Mouse (Mus musculus) MEL (cell line): ENCODE data around the gene Nol12. TPM values are rescaled to one million over a fixed set of nuclear protein-coding genes. Genes with fewer than 3 reads are reported as not detected.
A peak's percentile ranks its signal among the peaks of the same experiment; 100 is the strongest.

ENCODE experiments used
- DNase-seq: peaks from one replicate; pipeline ENCODE4 v3.0.0; 2011; ENCODE audit warnings: low read depth, low spot score
- H3K27ac ChIP-seq: 2 replicates; pipeline ENCODE4 v1.5.1; 2012; ENCODE audit warnings: low read depth, mild to moderate bottlenecking, control low read depth, low read length, moderate library complexity; ENCODE audit not compliant: control insufficient read depth
- H3K27me3 ChIP-seq, 2 experiments: fragments of 150-350 bp in 1 of 2; sonication (generic) in 1 of 2; 2 replicates each; pipeline ENCODE4 v1.6.1; 2012; ENCODE audit warnings: low read length in 2 of 2, mild to moderate bottlenecking in 2 of 2, improper control_type of control experiment in 1 of 2, moderate library complexity in 1 of 2; ENCODE audit not compliant: insufficient read depth in 2 of 2, control insufficient read depth in 1 of 2
- H3K36me3 ChIP-seq, 2 experiments: 2 replicates each; pipeline ENCODE4 v1.6.1; 2012 to 2014; ENCODE audit warnings: low read length in 2 of 2, improper control_type of control experiment in 1 of 2, inconsistent platforms in 1 of 2, mild to moderate bottlenecking in 1 of 2; ENCODE audit not compliant: insufficient read depth in 2 of 2, control insufficient read depth in 1 of 2
- H3K4me1 ChIP-seq, 2 experiments: fragments of 150-350 bp in 1 of 2; sonication (generic) in 1 of 2; 2 replicates each; pipeline ENCODE4 v1.6.1; 2012; ENCODE audit warnings: low read length in 2 of 2, improper control_type of control experiment in 1 of 2, mild to moderate bottlenecking in 1 of 2; ENCODE audit not compliant: insufficient read depth in 2 of 2, control insufficient read depth in 1 of 2
- H3K4me3 ChIP-seq, 2 experiments: fragments of 150-350 bp in 1 of 2; sonication (generic) in 1 of 2; 2 replicates each; pipeline ENCODE4 v1.5.1; 2012; ENCODE audit warnings: low read depth in 2 of 2, low read length in 2 of 2, mild to moderate bottlenecking in 2 of 2, moderate library complexity in 2 of 2, control low read depth in 1 of 2, improper control_type of control experiment in 1 of 2; ENCODE audit not compliant: control insufficient read depth in 1 of 2, insufficient read depth in 1 of 2
- H3K79me2 ChIP-seq: 2 replicates; pipeline ENCODE4 v1.6.1; 2012; ENCODE audit warnings: mild to moderate bottlenecking, low read length, moderate library complexity; ENCODE audit not compliant: control insufficient read depth, poor library complexity, insufficient read depth
- H3K9ac ChIP-seq: 2 replicates; pipeline ENCODE4 v1.6.1; 2012; ENCODE audit warnings: low read depth, mild to moderate bottlenecking, control low read depth, low read length, moderate library complexity; ENCODE audit not compliant: control insufficient read depth, poor library complexity, severe bottlenecking
- H3K9me3 ChIP-seq: fragments of 150-350 bp; sonication (generic); replicated peaks from 2 replicates; pipeline ENCODE4 v1.6.1; 2012; ENCODE audit warnings: mild to moderate bottlenecking, low read length, improper control_type of control experiment, moderate library complexity; ENCODE audit not compliant: insufficient read depth
- CHD1 ChIP-seq: IDR thresholded peaks from 2 replicates; pipeline ENCODE4 v1.6.1; 2012; ENCODE audit warnings: low read depth, mild to moderate bottlenecking, inconsistent platforms, low read length, improper control_type of control experiment
- CHD2 ChIP-seq: IDR thresholded peaks from 2 replicates; pipeline ENCODE4 v1.6.1; 2011; ENCODE audit warnings: low read length, improper control_type of control experiment
- CTCF ChIP-seq, 3 experiments: IDR thresholded peaks in 2 of 3; conservative IDR thresholded peaks in 1 of 3; 2 replicates each; pipeline ENCODE4 v1.5.1; 2011 to 2012; ENCODE audit warnings: low read length in 3 of 3, low read depth in 2 of 3, mild to moderate bottlenecking in 2 of 3, improper control_type of control experiment in 1 of 3, inconsistent platforms in 1 of 3, mixed read lengths in 1 of 3, moderate library complexity in 1 of 3; ENCODE audit not compliant: control insufficient read depth in 1 of 3, insufficient read depth in 1 of 3, poor library complexity in 1 of 3, severe bottlenecking in 1 of 3
- E2F4 ChIP-seq: IDR thresholded peaks from 2 replicates; pipeline ENCODE4 v1.6.1; 2011; ENCODE audit warnings: low read depth, low read length, improper control_type of control experiment, borderline replicate concordance
- ELF1 ChIP-seq: IDR thresholded peaks from 2 replicates; pipeline ENCODE4 v1.6.1; 2014; ENCODE audit warnings: low read depth, mild to moderate bottlenecking, inconsistent platforms, low read length, improper control_type of control experiment, moderate library complexity
- GATA1 ChIP-seq: IDR thresholded peaks from 2 replicates; pipeline ENCODE4 v1.6.1; 2011; ENCODE audit warnings: low read depth, low read length, improper control_type of control experiment
- JUND ChIP-seq: IDR thresholded peaks from 2 replicates; pipeline ENCODE4 v1.6.1; 2011; ENCODE audit warnings: low read depth, mild to moderate bottlenecking, improper control_type of control experiment, low read length
- MAX ChIP-seq: IDR thresholded peaks from 2 replicates; pipeline ENCODE4 v1.6.1; 2011; ENCODE audit warnings: low read length, improper control_type of control experiment
- MAZ ChIP-seq: IDR thresholded peaks from 2 replicates; pipeline ENCODE4 v1.6.1; 2012; ENCODE audit warnings: low read depth, mild to moderate bottlenecking, inconsistent platforms, low read length, improper control_type of control experiment
- MEF2A ChIP-seq: IDR thresholded peaks from 2 replicates; pipeline ENCODE4 v1.6.1; 2014; ENCODE audit warnings: low read depth, mild to moderate bottlenecking, inconsistent platforms, low read length, improper control_type of control experiment; ENCODE audit not compliant: poor library complexity, insufficient replicate concordance, severe bottlenecking; ENCODE audit errors: extremely low read depth
- MXI1 ChIP-seq: IDR thresholded peaks from 2 replicates; pipeline ENCODE4 v1.6.1; 2011; ENCODE audit warnings: mild to moderate bottlenecking, low read depth, low read length, improper control_type of control experiment
- MYC ChIP-seq: IDR thresholded peaks from 2 replicates; pipeline ENCODE4 v1.6.1; 2011; ENCODE audit warnings: low read depth, mild to moderate bottlenecking, low read length, improper control_type of control experiment, moderate library complexity
- NELFE ChIP-seq: IDR thresholded peaks from 2 replicates; pipeline ENCODE4 v1.6.1; 2011; ENCODE audit warnings: low read depth, low read length, improper control_type of control experiment
- NRF1 ChIP-seq: IDR thresholded peaks from 2 replicates; pipeline ENCODE4 v1.6.1; 2014; ENCODE audit warnings: low read depth, mild to moderate bottlenecking, inconsistent platforms, low read length, improper control_type of control experiment, moderate library complexity; ENCODE audit not compliant: poor library complexity, insufficient read depth, severe bottlenecking
- POLR2A ChIP-seq, 2 experiments: IDR thresholded peaks; 2 replicates each; pipeline ENCODE4 v1.6.1; 2011 to 2012; ENCODE audit warnings: low read length in 2 of 2, mild to moderate bottlenecking in 2 of 2, control low read depth in 1 of 2, improper control_type of control experiment in 1 of 2, low read depth in 1 of 2, moderate library complexity in 1 of 2; ENCODE audit not compliant: control insufficient read depth in 1 of 2, insufficient read depth in 1 of 2, poor library complexity in 1 of 2
- SIN3A ChIP-seq: IDR thresholded peaks from 2 replicates; pipeline ENCODE4 v1.6.1; 2012; ENCODE audit warnings: low read length, improper control_type of control experiment, inconsistent platforms
- SMC3 ChIP-seq: IDR thresholded peaks from 2 replicates; pipeline ENCODE4 v1.6.1; 2011; ENCODE audit warnings: low read depth, low read length, improper control_type of control experiment
- TAL1 ChIP-seq: IDR thresholded peaks from 2 replicates; pipeline ENCODE4 v1.6.1; 2012; ENCODE audit warnings: mild to moderate bottlenecking, inconsistent platforms, low read length, moderate library complexity, mixed read lengths
- TBP ChIP-seq: IDR thresholded peaks from 2 replicates; pipeline ENCODE4 v1.8.0; 2011; ENCODE audit warnings: low read depth, low read length, improper control_type of control experiment
- UBTF ChIP-seq: IDR thresholded peaks from 2 replicates; pipeline ENCODE4 v1.6.1; 2012; ENCODE audit warnings: low read depth, mild to moderate bottlenecking, inconsistent platforms, low read length, improper control_type of control experiment, moderate library complexity, borderline replicate concordance; ENCODE audit not compliant: insufficient read depth
- USF1 ChIP-seq: IDR thresholded peaks from 2 replicates; pipeline ENCODE4 v1.6.1; 2014; ENCODE audit warnings: low read depth, mild to moderate bottlenecking, inconsistent platforms, low read length, improper control_type of control experiment, moderate library complexity
- ZC3H11A ChIP-seq: IDR thresholded peaks from 2 replicates; pipeline ENCODE4 v1.6.1; 2012; ENCODE audit warnings: low read depth, mild to moderate bottlenecking, inconsistent platforms, low read length, improper control_type of control experiment
- polyA plus RNA-seq, 2 experiments: library from polyadenylated mRNA; stranded (reverse) in 1 of 2; unstranded in 1 of 2; fragments of >175 nt in 1 of 2; fragments of >200 nt in 1 of 2; gene quantifications; 2 replicates each; pipeline versions ENCODE4 v1.2.1 to v1.2.4; 2012; ENCODE audit warnings: low replicate concordance in 2 of 2, low read depth in 1 of 2; ENCODE audit not compliant: insufficient read length in 2 of 2, insufficient read depth in 1 of 2, missing spikeins in 1 of 2
- total RNA-seq: library from RNA; depleted of rRNA; stranded (reverse); fragments of 300-350 nt; gene quantifications from 2 replicates; pipeline ENCODE4 v1.2.3, GENCODE M21; 2012

Nol12 gene
- total and polyA plus RNA-seq, 3 experiments, result 40.8 to 127 TPM; not detected in 1

DNA sequence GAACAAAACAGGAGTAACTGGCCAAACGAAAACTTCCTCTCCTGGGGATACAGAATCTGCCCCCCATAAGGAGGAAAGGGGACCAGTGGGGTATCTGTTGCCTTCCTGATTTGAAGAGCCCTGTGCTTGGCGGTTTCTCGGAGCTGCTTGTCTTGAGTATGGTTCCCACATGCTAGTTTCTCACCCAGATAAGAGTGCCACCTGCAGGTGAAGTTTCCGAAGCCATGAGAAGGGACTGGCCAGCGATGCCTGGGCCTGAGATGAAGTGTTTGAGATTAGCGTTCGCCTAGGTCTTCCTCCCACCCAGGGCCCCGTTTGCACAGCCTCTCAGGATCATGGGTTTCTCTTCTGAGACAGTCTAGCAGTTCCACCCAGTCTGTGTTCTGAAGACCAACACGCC is 22.7 kb upstream of the Nol12 start:
- Histone ChIP-seq H3K4me3 (no peak overlapping the region), H3K27me3 (no peaks in the 10 kb centered on the region), H3K4me1 (peaks cover 7 to 39% of the 10 kb centered on the region in 2 experiments), H3K79me2 (peaks cover 21% of the 10 kb centered on the region), H3K9me3 (no peaks in the 10 kb centered on the region), H3K27ac (no peak overlapping the region), H3K9ac (no peak overlapping the region), H3K36me3 (peaks cover 4 to 23% of the 10 kb centered on the region in 2 experiments; a peak in 3 of 4 replicates)
- TF ChIP-seq UBTF, result no peak
- TF ChIP-seq GATA1, result no peak
- peak; percentile 31; the same call in 1 of the 2 replicates for TF ChIP-seq SMC3
- TF ChIP-seq MYC, result no peak
- TF ChIP-seq ZC3H11A, result no peak
- no peak for TF ChIP-seq NELFE
- TF ChIP-seq USF1, result no peak
- TF ChIP-seq MXI1, result peak; percentile 31; the same call in 1 of the 2 replicates
- no peak for TF ChIP-seq SIN3A
- no peak for TF ChIP-seq E2F4
- TF ChIP-seq MEF2A, result no peak
- TF ChIP-seq MAZ, result no peak
- TF ChIP-seq TBP, result no peak
- no peak for TF ChIP-seq ELF1
- TF ChIP-seq CTCF (IDR thresholded peaks at IDR 0.05 in 2 of 3, conservative IDR thresholded peaks at IDR 0.05 in 1 of 3; ENCODE audit: control insufficient read depth in 1 of 3, insufficient read depth in 1 of 3, low read depth in 2 of 3, low read length in 3 of 3, poor library complexity in 1 of 3, severe bottlenecking in 1 of 3), result peak; percentile 9 to 53 (median 28); a peak in 4 of 6 replicates
- peak; percentile 44 for DNase-seq

DNA sequence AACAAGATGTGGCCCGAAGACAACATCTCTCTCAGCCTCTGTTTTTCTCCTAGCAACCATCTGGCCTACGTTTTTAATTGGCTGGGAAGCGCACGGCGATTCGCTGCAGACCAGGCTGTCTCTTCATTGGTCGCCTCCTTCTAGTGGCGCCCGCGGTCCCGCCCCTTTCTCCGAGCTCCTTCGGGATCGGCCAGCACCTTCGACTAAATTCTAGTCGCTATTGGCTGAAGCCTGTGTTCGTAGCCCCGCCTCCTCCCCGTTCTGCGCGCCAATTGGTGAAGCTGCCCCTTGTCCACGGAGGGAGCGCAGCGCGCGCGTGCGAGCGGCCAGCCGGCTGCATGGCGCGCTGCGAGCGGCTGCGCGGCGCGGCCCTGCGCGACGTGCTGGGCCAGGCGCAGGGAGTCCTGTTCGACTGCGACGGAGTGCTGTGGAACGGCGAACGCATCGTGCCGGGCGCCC is 21.1 kb upstream of the Nol12 start, which contains the start of gene Pdxp:
TSS of gene Pdxp (plus strand) at position 288 of the 459 bp plus-strand sequence.
- Histone ChIP-seq H3K27ac (peak within 1 kb of the TSS; percentile 35), H3K36me3 (peaks cover 4 to 16% of the 10 kb centered on the region in 2 experiments; a peak in 3 of 4 replicates), H3K9me3 (no peaks in the 10 kb centered on the region), H3K4me3 (peak within 1 kb of the TSS; percentile 63 to 74), H3K9ac (peak within 1 kb of the TSS; percentile 73), H3K79me2 (peaks cover 21% of the 10 kb centered on the region), H3K27me3 (no peaks in the 10 kb centered on the region), H3K4me1 (peaks cover 6 to 31% of the 10 kb centered on the region in 2 experiments)
- peak; percentile 99 for DNase-seq
- TF ChIP-seq POLR2A (IDR thresholded peaks at IDR 0.05; ENCODE audit: control insufficient read depth in 1 of 2, insufficient read depth in 1 of 2, low read depth in 1 of 2, low read length in 2 of 2, poor library complexity in 1 of 2) (peak; percentile 86 to 93), NRF1 (peak; percentile 52), NELFE (peak; percentile 70), MAX (peak; percentile 95), CTCF (IDR thresholded peaks at IDR 0.05 in 2 of 3, conservative IDR thresholded peaks at IDR 0.05 in 1 of 3; ENCODE audit: control insufficient read depth in 1 of 3, insufficient read depth in 1 of 3, low read depth in 2 of 3, low read length in 3 of 3, poor library complexity in 1 of 3, severe bottlenecking in 1 of 3) (no peak), CHD1 (no peak), TBP (0 out of 2 replicates have a peak, but pooled peaks have one; percentile 34), TAL1 (no peak), CHD2 (peak; percentile 73), JUND (no peak), MXI1 (peak; percentile 48; the same call in 1 of the 2 replicates)
